Mouse (Mus musculus): ENCODE measurements around the gene Psap. TPM values are rescaled to one million over a fixed set of nuclear protein-coding genes. Genes with fewer than 3 reads are reported as not detected.

Psap gene
- total and polyA plus RNA-seq, 2 experiments from 2014 or later: 281 to 768 TPM

GRCm38 (mm10) chr10:60250426-60250965 lies 26.9 kb upstream of the Psap start:
- H3K4me2 ChIP-seq (ENCODE audit: low read depth, low read length): no peak overlapping the region
- no peaks in the 10 kb centered on the region for H3K27me3 ChIP-seq (ENCODE audit: insufficient read depth, low read length)
- H3K36me3 ChIP-seq (ENCODE audit: insufficient read depth, low read length): no peaks in the 10 kb centered on the region
- H3K27ac ChIP-seq: no peak overlapping the region
- no peak for TF ChIP-seq CTCF (IDR thresholded peaks at IDR 0.05; ENCODE audit: low read depth)
- H3K9ac ChIP-seq (replicated peaks; ENCODE audit: low read length): no peak overlapping the region
- WGBS: 77% methylated on average over 13 of the region's 13 CpGs
- H3K9me3 ChIP-seq (ENCODE audit: low read length): no peaks in the 10 kb centered on the region
- ATAC-seq (no peak), DNase-seq (ENCODE audit: low spot score) (no peak)
- no peak overlapping the region for H3K4me3 ChIP-seq (ENCODE audit: low read length)
- H3K4me1 ChIP-seq (ENCODE audit: insufficient read depth, low read length): no peaks in the 10 kb centered on the region

- Histone ChIP-seq H3K36me3 (ENCODE audit: insufficient read depth, low read length) (no peaks in the 10 kb centered on the region), H3K9me3 (ENCODE audit: low read length) (no peaks in the 10 kb centered on the region), H3K4me2 (ENCODE audit: low read depth, low read length) (no peak overlapping the region), H3K27me3 (ENCODE audit: insufficient read depth, low read length) (no peaks in the 10 kb centered on the region), H3K27ac (no peak overlapping the region), H3K9ac (replicated peaks; ENCODE audit: low read length) (no peak overlapping the region), H3K4me3 (ENCODE audit: low read length) (no peak overlapping the region), H3K4me1 (ENCODE audit: insufficient read depth, low read length) (no peaks in the 10 kb centered on the region)
- ATAC-seq (no peak), DNase-seq (ENCODE audit: low spot score) (no peak)
- 75% methylated on average over 4 of the region's 4 CpGs for WGBS
- no peak for TF ChIP-seq CTCF (IDR thresholded peaks at IDR 0.05; ENCODE audit: low read depth)
Observed at GRCm38 (mm10) chr10:60252187-60252586, 25.2 kb upstream of the Psap start.

GRCm38 (mm10) chr10:60252606-60253005 lies 24.8 kb upstream of the Psap start:
- ATAC-seq: no peak

DNA sequence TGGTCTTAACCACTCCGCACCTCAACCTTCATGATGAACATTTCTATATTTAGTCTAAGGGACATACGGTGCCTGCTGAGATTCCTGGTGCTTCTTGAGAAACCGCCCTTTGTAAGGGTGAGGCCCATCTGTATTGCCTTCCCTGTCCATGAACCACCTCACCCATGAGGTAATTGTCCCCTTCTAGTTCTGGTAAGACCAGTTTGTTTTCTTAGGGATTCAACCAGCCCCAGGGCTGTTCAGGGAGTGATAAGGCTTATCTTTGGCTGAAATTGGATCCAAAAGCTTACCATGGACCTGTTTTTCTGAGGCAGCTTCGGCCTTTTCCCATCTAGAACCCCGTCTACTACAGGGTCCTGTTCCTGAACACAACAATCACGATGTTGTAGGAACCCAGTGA lies 21.3 kb upstream of the Psap start:
- ATAC-seq (no peak), DNase-seq (ENCODE audit: low spot score) (no peak)
- 89% methylated on average over 6 of the region's 6 CpGs for WGBS
- no peaks in the 10 kb centered on the region for H3K9me3 ChIP-seq (ENCODE audit: low read length)
- H3K4me1 ChIP-seq (ENCODE audit: insufficient read depth, low read length): no peaks in the 10 kb centered on the region
- H3K4me2 ChIP-seq (ENCODE audit: low read depth, low read length): no peak overlapping the region
- no peak for TF ChIP-seq CTCF (IDR thresholded peaks at IDR 0.05; ENCODE audit: low read depth)
- H3K27ac ChIP-seq: no peak overlapping the region
- H3K9ac ChIP-seq (replicated peaks; ENCODE audit: low read length): no peak overlapping the region
- no peak overlapping the region for H3K4me3 ChIP-seq (ENCODE audit: low read length)
- H3K27me3 ChIP-seq (ENCODE audit: insufficient read depth, low read length): no peaks in the 10 kb centered on the region
- no peaks in the 10 kb centered on the region for H3K36me3 ChIP-seq (ENCODE audit: insufficient read depth, low read length)

More at GRCm38 (mm10) chr10:60252606-60253005, 24.8 kb upstream of the Psap start:
- WGBS: 81% methylated on average over 4 of the region's 4 CpGs
- Histone ChIP-seq H3K27me3 (ENCODE audit: insufficient read depth, low read length) (no peaks in the 10 kb centered on the region), H3K9me3 (ENCODE audit: low read length) (no peaks in the 10 kb centered on the region), H3K4me1 (ENCODE audit: insufficient read depth, low read length) (no peaks in the 10 kb centered on the region), H3K27ac (no peak overlapping the region), H3K36me3 (ENCODE audit: insufficient read depth, low read length) (no peaks in the 10 kb centered on the region), H3K4me3 (ENCODE audit: low read length) (no peak overlapping the region), H3K4me2 (ENCODE audit: low read depth, low read length) (no peak overlapping the region), H3K9ac (replicated peaks; ENCODE audit: low read length) (no peak overlapping the region)
- DNase-seq (ENCODE audit: low spot score): no peak
- no peak for TF ChIP-seq CTCF (IDR thresholded peaks at IDR 0.05; ENCODE audit: low read depth)

DNA sequence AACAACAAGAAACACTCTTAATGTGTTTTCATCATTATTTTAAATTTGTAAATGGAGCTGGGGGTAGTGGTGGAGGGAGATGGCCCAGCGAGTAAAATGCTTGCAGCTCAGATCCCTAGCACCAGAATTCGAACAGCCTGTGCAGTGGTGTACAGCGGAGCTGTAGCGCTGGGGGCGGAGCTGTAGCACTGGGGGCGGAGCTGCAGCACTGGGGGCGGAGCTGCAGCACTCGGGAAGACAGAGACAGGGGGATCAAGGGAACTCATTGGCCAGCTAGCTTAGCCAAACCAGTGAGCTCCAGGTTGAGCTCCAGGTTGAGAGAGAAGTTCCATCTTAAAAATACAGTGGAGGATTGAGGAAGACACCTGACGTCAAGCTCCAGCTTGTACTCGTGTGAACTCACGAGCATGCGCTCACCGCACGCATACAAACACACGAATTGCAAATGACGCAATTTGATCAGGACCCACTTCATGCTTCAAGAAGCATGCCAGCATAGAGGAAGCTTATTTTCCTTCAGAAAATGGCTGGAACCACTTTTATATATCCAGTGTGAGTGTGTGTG lies 20.1 kb upstream of the Psap start:
- Histone ChIP-seq H3K36me3 (ENCODE audit: insufficient read depth, low read length) (no peaks in the 10 kb centered on the region), H3K4me3 (ENCODE audit: low read length) (no peak overlapping the region), H3K4me2 (ENCODE audit: low read depth, low read length) (no peak overlapping the region), H3K27ac (no peak overlapping the region), H3K9me3 (ENCODE audit: low read length) (no peaks in the 10 kb centered on the region), H3K27me3 (ENCODE audit: insufficient read depth, low read length) (no peaks in the 10 kb centered on the region), H3K9ac (replicated peaks; ENCODE audit: low read length) (no peak overlapping the region), H3K4me1 (ENCODE audit: insufficient read depth, low read length) (no peaks in the 10 kb centered on the region)
- no peak for DNase-seq (ENCODE audit: low spot score)
- 55% methylated on average over 16 of the region's 16 CpGs for WGBS
- ATAC-seq: no peak
- no peak for TF ChIP-seq CTCF (IDR thresholded peaks at IDR 0.05; ENCODE audit: low read depth)

- no peak overlapping the region for H3K4me2 ChIP-seq (ENCODE audit: low read depth, low read length)
- no peak overlapping the region for H3K27ac ChIP-seq
- H3K4me3 ChIP-seq (ENCODE audit: low read length): no peak overlapping the region
- H3K9me3 ChIP-seq (ENCODE audit: low read length): no peaks in the 10 kb centered on the region
- H3K27me3 ChIP-seq (ENCODE audit: insufficient read depth, low read length): no peaks in the 10 kb centered on the region
- no peak for DNase-seq (ENCODE audit: low spot score)
- H3K36me3 ChIP-seq (ENCODE audit: insufficient read depth, low read length): no peaks in the 10 kb centered on the region
- WGBS: 87% methylated on average over 5 of the region's 5 CpGs
- no peaks in the 10 kb centered on the region; the same call in 1 of the 2 replicates for H3K4me1 ChIP-seq (ENCODE audit: insufficient read depth, low read length)
- no peak for TF ChIP-seq CTCF (IDR thresholded peaks at IDR 0.05; ENCODE audit: low read depth)
- ATAC-seq: no peak
- H3K9ac ChIP-seq (replicated peaks; ENCODE audit: low read length): no peak overlapping the region
Observed at GRCm38 (mm10) chr10:60260557-60261294, 16.7 kb upstream of the Psap start.

GRCm38 (mm10) chr10:60261530-60261929 lies 15.9 kb upstream of the Psap start:
- Histone ChIP-seq H3K4me2 (ENCODE audit: low read depth, low read length) (no peak overlapping the region), H3K9me3 (ENCODE audit: low read length) (no peaks in the 10 kb centered on the region), H3K27me3 (ENCODE audit: insufficient read depth, low read length) (no peaks in the 10 kb centered on the region), H3K27ac (peak overlapping the region; percentile 56; the same call in 1 of the 2 replicates), H3K36me3 (ENCODE audit: insufficient read depth, low read length) (no peaks in the 10 kb centered on the region), H3K4me3 (ENCODE audit: low read length) (no peak overlapping the region), H3K9ac (replicated peaks; ENCODE audit: low read length) (no peak overlapping the region), H3K4me1 (ENCODE audit: insufficient read depth, low read length) (no peaks in the 10 kb centered on the region; the same call in 1 of the 2 replicates)
- WGBS: 43% methylated on average over 5 of the region's 5 CpGs
- DNase-seq (ENCODE audit: low spot score) (no peak), ATAC-seq (no peak)
- no peak for TF ChIP-seq CTCF (IDR thresholded peaks at IDR 0.05; ENCODE audit: low read depth)
